Mouse (Mus musculus): ENCODE measurements around the gene Gas2l1.

DNA sequence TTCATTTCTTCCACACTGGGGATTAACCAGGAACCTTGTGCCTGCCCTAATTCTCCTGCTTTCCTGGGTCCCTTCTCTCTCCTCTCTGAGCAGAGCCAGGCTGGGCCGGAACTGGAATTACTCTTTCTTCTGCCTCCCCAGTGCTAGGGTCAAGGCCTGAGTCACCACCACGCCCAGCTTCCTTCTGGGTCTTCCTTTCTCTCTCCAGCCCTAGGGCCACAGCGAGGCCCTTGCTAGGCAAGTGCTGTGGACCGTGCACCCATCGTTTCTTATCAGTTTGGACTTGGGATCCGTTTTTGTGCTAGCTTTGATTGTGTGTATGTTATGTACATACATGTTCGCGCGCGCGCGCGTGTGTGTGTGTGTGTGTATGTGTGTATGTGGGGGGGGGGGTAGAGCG lies 11.0 kb downstream of the Gas2l1 start:
- TF ChIP-seq CTCF (IDR thresholded peaks at IDR 0.05; ENCODE audit: borderline replicate concordance, extremely low read depth, insufficient read depth, insufficient read length) (no peak), POLR2A (IDR thresholded peaks at IDR 0.05; ENCODE audit: borderline replicate concordance, extremely low read depth, insufficient read depth, insufficient read length, poor library complexity, severe bottlenecking) (no peak)

Data from brain, embryonic 14.5 days (tissue).